Mouse (Mus musculus) left cerebral cortex, adult 18-20 months (tissue): Measurements from ENCODE around the gene Arhgap29. TPM values are rescaled to one million over a fixed set of nuclear protein-coding genes. Genes with fewer than 3 reads are reported as not detected.

Experiments used
- DNase-seq, 2 experiments: peaks; one replicate each; pipeline ENCODE4 v3.0.0; 2021 to 2022; ENCODE audit warnings: low spot score in 2 of 2, mixed read lengths in 1 of 2
- total RNA-seq, 2 experiments: library from RNA; stranded (reverse); gene quantifications; 2 replicates each; pipeline ENCODE4 v1.2.3; 2021

Arhgap29 gene
- total RNA-seq, 2 experiments from 2014 or later: 20.7 to 24.6 TPM

DNA sequence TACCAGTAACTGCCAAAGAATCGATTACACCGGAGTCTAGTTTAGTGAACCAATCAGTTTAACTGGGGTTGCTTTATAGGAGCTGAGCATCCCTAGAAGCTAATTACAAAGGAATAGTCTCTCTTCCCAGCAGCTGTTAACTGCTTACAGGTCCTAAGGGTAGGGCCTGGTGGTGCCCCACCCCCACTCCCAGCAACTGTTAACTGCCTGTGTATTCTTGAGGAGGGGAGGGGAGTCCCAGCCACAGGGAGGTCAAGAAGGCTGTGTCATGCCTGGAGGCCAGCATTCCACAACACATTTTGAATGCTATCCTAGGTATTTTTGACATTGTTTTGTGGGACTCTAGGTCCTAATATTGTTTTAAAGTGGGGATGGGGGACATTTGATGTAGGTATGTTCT lies 47.6 kb downstream of the Arhgap29 start:
- DNase-seq: no peak

DNA sequence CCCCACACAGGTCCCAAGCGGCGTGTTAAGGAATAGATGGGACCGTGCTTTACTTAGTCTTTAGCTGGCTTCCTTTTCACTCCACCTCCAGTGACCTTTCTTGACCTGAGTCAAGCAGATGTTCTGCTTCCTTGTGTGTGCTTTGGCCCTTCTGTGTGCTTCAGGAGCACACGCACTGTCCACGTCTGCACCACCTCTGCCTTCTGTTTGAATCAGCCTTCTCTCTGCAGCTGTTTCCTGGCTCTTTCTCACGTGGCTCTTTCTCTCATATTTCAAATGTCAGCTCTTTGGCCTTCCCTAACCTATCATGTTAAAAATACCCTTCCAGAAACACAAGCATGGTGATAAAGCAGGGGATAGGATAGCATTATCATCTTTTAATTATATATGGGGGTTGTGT lies 49.2 kb downstream of the Arhgap29 start:
- DNase-seq: no peak

DNA sequence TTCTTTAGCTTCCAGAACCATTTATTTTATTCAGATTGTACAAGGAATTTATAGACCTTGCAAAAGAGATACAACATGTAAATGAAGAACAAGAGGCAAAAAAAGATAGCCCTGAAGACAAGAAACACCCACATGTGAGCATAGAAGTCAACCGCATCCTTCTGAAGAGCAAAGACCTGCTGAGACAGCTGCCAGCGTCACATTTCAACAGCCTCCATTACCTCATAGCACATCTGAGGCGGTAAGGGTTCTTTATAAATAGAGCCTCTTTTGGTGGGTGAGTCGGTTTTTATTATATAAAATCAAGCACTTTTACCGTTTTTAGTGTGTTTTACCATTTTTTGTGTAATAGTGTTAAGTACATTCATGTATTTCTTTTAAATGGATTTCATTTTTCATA lies 57.5 kb downstream of the Arhgap29 start:
- no peak for DNase-seq

DNA sequence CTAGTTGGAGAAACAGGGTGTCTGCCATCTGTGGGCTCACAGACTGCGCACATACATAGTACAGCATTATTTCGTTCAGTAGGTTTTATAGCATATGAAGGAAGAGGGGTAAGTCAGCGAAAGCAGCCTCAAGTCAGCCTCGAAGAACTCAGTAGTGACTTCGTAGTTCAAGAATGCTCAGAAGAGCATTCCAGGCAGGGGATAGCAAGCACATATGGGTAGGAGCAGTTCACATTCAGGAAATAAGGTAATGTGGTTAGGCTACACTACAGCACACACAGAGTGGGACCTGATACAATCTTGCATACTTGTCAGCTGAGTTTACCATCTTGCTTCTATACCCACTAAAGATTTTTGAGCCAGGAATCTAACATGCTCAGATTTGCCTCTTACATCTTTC lies 58.0 kb downstream of the Arhgap29 start:
- DNase-seq: no peak

DNA sequence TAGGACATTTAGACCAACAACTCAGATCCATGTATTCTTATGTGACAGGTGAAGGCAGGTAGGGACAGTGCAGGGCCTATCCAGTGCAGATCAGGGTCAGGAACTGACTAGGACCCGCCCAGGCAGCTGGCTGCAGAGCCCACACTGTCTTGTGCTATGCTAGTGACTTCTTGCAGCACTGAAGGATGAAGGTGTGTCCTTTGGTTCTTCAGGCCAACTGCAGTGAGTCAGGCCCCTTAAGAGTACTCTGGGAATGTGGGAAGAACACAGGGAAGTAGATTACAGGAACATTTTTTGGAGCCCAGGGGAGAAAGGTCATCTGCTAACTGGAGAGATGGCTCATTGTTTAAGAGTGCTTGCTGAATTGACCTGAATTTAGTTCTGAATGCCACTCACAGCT lies 60.1 kb downstream of the Arhgap29 start:
- no peak for DNase-seq

DNA sequence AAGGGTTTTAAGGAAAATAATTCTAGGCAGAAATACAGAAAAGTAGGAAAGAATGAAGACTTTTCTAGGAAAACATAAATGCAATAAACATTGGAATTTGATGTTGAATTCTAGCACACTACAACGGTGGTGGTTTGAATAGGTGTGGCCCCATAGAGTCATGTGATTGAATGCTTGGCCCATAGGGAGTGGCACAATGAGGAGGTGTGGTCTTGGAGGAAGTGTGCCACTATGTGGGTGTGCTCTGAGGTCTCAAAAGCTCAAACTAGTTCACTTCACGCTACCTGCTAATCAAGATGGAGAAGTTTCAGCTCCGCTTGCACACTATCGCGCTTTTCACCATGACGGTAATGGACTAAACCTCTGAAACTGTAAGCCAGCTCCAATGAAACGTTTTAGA lies 66.1 kb downstream of the Arhgap29 start:
- DNase-seq: no peak

DNA sequence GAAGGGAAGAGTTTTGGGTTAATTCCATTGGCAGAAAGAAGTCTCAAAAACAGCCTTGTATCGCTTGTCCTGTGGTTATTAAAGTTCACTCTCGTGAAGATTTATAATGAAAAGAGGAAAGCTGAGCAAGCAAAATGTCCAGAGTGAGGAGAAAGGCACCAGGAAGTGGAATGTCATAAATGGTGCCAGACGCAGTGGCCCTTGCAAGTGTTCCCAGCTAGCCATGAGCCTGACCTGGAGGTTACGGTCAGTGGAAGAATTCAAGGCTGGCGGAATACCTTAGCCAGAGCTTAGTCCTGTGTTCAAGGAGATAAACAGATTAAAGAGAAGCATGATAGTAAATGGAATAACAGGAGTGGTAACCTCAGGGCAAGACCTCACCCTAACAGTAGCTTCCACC lies 66.8 kb downstream of the Arhgap29 start:
- no peak for DNase-seq

DNA sequence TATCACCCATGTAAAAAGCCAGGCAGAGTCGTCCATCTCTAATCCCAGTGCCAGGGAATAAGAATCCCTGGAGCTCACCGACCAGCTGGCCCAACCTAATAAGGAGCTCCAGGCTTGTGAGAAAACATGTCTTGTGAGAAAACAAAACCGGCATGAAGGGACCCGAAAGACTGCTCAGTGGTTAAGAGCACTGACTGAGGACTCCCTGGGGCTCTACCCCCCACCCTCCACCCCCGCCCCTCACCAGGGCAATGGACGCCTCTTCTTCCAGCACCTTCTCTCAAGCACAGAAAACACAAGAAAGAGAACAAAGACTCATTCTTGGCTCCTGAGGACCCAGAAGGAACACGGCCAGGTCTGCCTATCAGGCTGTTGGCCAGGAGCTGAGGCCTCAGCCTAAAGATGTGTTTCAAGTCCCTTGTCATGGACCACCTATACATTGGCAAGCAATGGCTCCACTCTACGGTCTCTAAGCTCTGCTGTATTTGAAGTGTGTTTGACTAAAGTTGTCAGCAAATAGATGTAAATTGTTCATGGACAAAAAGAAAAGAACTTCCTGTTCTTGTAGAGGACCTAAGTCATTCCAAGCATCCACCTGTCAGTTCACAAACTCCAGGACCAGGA lies 68.8 kb downstream of the Arhgap29 start:
- DNase-seq: no peak

DNA sequence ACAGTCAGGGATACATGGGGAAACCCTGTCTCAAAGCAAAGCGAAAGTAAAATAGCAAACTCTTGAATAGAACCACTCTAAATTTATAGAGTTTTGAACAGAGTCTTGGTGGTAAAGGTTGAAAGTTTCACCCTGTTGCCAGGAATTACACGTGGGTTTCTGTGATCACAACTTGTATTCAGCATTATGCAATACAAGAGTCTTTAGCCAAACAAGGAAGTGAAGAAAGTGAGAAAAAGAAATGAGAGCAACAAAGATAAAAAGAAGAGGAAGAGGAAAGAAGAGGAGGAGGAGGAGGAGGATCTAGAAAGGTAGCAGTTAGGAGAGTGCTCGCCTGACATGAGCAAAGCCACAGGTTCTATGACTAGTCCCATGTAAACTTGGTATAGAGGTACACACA lies 70.0 kb downstream of the Arhgap29 start:
- no peak for DNase-seq

DNA sequence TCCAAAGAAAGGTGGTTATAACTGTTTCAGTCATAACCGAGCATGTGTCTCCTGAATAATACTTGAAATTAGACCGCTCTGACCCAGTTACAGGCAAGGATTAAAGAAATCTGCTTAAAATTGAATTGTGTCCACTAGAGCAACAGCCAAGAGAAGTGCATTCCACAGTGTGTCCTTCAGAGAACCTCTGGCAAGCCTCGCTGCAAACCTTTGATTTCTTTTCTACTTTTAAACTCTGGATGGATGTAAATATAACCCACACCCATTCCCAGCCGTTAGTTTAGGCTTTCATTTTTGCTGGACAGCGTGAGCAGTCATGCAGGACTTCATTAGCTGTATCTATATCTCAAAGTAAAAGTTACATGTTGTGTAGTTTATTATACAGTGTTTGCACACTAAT lies 74.3 kb downstream of the Arhgap29 start:
- DNase-seq: no peak

DNA sequence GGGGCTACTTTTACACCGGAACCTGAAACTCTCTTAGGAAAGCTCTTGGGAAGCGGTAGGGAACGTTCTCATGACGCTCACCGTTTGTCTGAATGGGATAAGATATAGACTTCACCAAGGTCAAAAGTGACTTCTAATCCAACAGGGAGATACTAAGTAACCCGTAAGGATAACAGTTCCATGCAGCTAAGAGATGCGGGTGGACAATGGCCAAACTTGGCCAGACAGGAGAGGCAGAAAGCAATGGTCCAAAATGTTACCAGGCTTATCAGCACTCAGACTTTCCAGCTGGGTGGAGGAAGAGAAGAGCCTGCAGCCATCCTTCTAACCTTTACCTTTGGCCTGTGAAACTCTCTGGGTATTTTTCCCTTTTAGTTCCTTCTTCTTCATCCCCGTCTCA lies 75.4 kb downstream of the Arhgap29 start:
- DNase-seq: no peak

DNA sequence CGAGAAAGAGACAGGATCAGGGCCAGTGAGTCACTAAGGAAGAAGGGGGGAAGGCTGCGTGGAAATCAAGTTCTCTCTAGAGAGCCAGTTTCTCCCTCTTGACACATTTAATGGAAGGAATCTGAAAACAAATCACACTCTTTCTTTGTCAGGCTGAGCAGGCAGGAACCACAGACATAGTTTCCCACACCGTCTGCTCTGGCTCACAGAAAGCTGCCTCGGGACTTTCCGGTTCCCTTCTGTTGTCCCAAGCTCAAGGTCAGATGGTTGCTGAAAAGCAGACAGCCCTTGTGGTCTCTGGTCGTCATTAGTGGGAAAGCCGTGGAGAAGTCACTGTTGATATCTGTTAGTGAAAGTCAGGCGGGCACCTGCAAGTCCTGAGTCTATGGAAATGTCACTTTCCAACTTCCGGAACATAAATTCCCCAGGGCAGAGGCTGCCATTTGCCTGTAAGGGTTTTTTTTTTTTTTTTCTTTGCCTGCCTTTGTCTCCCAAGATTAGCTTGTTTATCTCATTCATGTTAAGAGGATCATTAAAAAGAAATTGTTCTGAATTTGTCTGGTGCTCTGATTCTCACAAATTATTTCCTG lies 81.0 kb downstream of the Arhgap29 start:
- DNase-seq: no peak

DNA sequence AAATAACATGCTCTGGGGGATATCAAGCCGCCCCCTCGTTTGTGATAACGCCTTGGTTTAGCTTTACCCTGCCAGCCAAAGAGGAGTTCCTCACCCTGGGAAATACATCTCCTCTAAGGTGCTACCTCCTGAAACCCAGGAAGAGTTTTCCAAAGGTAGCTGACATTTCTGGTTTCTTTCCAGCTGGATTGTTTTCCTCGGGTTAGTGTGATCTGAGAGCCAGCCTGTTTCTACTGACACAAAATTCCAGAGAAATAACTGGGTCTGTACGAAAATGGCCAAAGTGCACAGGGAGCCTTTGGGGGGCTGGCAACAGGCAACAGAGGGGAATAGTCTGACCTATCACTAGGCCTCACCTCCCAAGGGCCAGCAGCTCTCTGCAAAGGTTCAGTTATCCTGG lies 81.9 kb downstream of the Arhgap29 start:
- no peak for DNase-seq

DNA sequence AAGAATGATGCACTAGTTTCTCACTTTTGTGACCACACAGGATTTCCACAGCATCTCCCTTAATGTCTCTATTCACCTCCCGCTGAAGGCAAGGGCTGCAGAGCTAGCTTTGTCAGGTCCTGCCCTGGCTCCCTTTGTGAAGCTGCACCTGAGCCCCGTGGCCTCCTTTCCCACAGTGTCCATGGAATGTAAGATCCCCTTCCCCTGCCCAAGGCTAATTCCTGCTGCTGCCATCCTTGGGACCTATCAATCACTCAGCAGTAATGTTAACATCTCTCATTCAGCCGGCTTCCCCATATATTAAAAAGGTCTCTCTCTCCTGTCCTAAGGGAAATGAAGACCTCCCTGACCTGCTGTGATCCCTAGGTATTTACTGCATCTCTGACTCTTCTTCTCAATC lies 82.8 kb downstream of the Arhgap29 start:
- DNase-seq: no peak

DNA sequence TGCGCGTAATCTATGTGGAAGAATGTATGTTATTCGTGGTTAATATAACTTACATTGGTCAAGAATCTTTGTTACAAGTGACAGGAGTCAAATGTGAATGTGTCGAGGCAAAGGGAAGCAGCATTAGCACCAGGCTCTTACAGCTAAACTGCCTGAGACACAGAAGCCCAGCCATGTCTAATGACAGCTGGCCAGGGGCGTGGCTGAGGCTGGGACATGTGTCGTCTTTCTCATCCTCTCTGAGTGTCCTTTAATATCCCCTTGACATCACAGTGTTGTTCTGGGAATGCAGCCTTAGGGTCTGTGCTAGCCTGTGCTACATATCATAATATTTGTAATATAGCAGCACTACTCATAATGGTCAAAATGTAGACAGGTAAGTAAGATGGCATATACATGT lies 88.2 kb downstream of the Arhgap29 start:
- no peak for DNase-seq

DNA sequence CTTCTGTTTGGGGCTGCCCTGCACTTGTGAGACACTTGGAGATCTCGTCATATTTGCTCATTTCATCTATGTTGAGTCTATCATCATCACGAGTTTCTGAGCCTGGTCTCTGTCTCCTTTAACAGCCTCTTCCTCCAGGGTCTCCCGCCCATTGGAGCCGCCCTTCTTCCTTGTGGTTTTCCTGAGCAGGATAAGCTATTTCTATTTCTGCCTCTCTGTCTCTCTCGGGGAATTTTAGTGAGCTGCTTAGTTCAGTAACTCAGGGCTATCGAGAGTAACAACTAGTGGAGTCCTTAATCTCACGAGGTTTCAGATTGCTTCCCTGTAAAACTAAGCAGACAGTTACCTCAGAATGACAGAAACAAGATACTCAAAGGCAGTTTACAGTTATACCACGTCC lies 90.8 kb downstream of the Arhgap29 start:
- DNase-seq: no peak

DNA sequence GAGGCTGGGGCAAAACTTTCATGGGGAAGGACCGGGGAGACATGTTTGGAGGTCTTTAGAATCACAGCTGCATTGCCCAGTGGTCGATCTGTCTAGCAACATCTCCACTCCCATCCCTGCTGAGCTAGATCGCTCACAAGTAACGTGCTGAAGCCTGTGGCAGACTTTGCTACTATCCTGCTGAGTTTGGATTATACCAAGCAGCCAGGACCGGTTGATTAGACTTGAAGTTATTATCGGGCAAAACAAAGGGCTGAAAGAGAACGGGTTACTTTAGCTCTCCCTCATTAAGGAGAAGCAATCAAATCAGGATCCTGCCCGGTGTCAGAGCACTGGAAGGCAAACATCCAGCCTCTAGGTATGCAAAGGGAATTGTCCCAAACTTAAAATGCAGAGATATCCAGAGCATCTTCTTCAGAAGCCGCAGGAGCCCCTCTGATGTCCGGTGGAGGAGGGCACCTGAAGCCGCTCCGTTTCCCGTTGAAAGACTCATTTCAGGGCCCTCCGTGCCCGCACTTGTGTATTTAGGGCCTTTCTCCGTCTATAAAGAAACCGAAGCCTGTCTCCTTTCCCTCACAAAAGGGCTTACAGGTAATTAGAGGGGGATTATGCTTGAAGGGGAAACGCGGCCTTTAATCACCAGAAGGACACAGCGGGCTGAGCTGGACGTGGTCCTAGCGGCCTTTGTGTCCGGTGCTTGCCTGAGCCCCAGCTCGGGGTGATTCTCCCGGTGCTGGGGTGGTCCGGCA lies 91.6 kb downstream of the Arhgap29 start, which contains the start of gene Abca4:
Gene Abca4, plus strand, starts transcription at position 645 of the 749 bp plus-strand sequence.
- DNase-seq: no peak

DNA sequence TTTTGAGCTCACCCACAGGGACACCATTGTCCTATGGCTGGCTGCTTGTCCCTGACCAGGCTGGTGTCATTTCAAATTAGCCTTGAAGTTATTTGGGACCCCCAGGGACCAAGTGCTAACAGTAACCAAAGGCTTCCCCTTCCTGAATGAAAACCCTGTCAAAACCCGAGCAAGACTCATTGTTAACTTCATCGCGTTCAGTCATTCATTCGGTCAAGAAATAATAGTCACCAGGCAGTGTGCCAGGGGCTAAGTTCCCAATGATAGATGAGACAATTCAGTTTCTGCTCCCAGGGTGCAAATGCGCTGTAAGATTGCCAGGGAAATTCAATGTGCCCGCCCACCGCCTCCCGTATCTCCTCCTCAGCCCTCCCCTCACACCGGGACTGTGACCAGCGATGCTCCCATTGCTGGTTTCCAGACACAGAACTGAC lies 93.9 kb downstream of the Arhgap29 start:
- no peak for DNase-seq

DNA sequence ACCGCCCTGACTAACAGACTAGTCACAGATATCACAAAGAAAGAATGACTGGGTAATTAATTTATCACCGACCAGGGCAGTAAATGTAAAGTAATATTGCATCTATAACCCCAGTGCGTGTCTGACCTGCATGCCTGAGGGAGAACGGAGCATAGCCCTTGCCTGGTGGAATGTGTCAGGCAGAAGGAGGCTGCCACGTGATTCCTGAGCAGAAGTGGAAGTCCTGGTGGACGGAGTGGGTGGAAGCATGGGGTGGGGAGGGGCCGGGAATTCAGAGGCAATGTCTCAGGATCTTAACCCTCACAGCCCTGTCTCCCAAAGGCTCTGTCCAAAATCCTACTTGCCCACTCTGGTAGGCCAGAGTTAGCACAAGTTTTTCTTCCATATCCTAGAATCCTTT lies 95.1 kb downstream of the Arhgap29 start:
- DNase-seq: no peak

DNA sequence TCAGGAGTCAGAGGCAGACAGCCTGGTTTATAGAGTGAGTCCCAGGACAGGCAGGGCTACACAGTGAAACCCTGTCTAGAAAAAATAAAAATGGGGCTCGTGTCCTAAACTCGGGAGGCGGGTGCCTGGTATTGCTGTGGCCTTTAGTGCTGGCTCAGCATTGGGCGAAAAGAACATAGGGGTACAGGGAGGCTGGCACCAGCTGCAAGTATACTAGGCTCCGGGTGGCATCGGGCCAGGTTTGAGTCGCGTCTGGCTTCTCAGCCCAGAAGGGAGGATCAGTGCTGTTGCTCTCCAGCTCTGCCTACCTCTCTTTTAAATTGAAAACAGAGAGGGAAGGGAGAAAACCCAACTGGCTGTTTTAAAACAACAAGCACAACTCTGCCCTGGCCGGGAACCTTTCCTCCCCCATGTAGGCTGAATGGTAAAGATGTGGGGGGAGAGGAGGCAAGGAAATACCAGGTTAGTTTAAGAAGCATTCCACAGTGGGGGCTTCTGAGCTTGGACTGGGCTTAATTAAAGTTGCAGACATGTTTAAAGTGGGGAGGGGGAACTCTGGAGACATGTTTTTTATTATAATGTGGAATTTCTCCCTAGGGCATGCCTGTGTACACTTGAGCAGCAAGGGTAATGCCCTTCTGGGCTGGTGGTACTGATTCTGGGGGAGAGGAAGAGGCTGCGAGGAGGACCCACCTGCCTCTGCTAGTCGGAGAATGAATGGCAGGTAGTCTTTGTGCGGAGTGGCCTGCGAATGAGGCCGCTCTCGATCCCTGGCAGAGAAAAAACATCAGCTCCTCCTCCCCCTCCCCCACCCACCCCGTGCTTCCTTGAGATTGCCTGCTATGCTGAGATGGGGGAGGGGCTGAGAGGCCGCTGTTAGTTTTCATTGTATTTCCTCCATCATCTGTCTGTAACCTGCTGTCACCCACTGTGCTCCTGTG lies 95.8 kb downstream of the Arhgap29 start:
- DNase-seq: peak; percentile 69 to 72

DNA sequence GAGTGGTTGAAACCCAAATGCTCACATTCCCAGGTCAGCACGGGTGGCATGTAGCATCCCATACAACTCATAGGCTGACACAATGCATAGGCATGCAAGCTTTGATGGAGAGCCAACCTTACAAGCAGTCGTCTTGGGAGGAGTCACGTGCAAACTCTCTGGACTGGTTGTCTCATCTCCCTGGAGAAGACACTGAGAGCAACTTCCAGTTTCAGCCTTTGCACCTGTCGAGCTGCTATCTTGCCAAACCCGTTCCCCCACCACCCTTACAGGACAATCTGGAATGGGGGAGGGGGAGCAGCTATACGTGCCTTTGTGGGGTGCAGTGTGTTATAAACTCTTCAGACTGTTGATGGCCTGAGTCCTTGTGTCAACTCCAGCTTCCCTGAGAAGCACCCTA lies 96.8 kb downstream of the Arhgap29 start:
- no peak for DNase-seq
